Mouse (Mus musculus): ENCODE results near the gene Megf11.

The Megf11 gene

GRCm38 (mm10) chr9:64557846-64558530 is 172.6 kb downstream of the Megf11 start:
- DNase-seq (ENCODE audit: low read depth, low spot score), result no peak

DNA sequence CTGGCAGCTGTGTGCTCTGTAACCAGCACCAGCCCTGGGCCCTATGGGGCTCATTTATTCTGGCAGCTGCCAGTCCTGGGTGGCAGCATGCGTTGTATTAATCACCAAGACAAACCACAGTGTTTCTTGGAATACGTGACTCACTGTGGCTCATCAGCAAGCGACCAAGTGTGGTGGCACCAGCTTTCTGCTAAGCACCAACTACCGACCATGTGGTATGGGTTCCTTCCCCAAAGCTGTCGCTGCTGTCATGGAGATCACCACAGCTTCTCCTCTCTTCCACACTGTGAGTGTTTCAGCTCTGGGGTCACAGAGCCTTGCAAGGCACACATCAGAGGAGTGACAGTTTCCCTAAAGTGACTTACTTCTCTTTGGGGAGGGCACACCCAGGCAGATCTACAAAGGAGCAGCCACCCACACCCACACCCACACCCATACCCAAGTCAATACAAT is 178.9 kb downstream of the Megf11 start:
- no peak for DNase-seq (ENCODE audit: low read depth, low spot score)

GRCm38 (mm10) chr9:64565915-64566314 is 180.5 kb downstream of the Megf11 start:
- DNase-seq (ENCODE audit: low read depth, low spot score), result no peak

GRCm38 (mm10) chr9:64566376-64566775 is 180.9 kb downstream of the Megf11 start:
- no peak for DNase-seq (ENCODE audit: low read depth, low spot score)

DNA sequence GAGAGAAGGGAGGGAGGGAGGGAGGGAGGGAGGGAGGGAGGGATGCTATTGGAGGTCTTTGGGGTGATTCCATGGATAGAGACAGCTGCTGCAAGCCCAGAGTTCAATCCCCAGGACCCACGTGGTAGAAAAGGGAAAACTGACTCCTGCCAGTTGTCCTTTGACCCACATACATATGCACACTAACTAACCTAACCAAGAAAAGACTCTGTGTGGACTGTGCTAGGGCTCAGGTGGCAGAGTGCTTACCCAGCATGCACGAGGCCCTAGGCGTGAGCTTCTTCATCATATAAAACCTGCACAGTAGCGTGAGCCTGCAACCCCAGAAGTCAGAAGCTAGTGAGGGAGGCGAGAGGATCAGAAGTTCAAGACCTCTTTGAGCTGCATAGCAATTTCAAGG is 182.1 kb downstream of the Megf11 start:
- no peak for DNase-seq (ENCODE audit: low read depth, low spot score)

GRCm38 (mm10) chr9:64568467-64569260 is 183.2 kb downstream of the Megf11 start:
- DNase-seq (ENCODE audit: low read depth, low spot score), result no peak

DNA sequence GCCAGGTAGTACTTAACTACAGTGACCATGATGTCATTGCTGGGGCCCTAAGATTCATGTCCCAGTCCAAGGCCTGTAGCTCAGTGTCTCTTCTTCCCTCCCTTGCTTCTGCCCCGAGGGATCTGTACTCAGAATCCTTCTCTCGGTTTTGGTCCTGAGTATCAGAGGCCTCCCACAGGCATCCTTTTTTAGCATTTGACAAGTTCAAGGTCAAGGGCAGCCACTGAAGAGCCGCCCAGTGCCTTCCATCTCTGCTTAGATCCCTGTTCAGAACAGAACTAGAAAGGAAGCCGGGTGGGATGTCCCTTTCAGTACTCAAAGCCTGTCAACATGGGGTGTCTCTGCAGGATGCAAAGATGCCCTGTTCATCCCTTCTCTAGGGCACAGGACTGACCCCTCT is 185.0 kb downstream of the Megf11 start:
- DNase-seq (ENCODE audit: low read depth, low spot score), result no peak

DNA sequence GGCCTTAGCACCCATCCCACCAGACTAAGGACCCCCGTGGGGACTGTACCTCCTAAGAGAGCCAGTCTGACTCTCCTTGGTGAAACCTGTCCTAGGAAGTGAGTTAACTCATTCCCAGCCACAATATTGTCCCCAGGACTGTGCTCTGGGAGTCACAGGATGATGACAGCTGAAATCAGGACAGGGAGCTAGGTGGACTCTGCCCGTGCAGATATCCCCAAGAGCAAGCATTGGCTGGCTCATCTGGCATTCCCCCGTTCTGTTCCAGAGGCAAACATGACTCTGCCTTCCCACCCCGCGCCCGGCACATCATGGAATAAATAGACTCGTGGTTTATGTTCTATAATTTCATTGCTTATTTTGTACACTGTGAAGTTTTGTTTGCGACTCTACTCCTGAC is 185.7 kb downstream of the Megf11 start:
- DNase-seq (ENCODE audit: low read depth, low spot score), result no peak

GRCm38 (mm10) chr9:64572629-64573190 is 187.3 kb downstream of the Megf11 start:
- DNase-seq (ENCODE audit: low read depth, low spot score), result no peak

DNA sequence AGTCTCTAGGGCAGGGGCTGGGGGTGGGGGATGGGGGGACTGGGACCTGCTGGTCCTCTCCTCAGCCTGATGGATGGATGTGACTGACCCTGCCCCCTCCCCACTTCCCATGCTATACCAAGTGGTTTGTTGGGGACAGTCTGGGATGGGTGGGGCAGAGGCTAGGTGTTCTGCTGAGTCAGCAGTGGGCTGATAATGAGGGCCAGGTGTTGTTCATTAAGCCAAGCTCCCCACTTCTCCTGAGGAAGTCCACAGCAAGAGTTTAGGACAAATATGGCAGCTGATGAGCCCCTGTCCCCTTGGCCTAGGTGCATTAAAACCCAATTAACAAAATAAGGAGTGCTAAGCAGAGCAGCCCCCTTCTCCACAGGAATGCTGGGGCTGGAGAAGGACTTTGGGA is 190.2 kb downstream of the Megf11 start:
- no peak for DNase-seq (ENCODE audit: low read depth, low spot score)

DNA sequence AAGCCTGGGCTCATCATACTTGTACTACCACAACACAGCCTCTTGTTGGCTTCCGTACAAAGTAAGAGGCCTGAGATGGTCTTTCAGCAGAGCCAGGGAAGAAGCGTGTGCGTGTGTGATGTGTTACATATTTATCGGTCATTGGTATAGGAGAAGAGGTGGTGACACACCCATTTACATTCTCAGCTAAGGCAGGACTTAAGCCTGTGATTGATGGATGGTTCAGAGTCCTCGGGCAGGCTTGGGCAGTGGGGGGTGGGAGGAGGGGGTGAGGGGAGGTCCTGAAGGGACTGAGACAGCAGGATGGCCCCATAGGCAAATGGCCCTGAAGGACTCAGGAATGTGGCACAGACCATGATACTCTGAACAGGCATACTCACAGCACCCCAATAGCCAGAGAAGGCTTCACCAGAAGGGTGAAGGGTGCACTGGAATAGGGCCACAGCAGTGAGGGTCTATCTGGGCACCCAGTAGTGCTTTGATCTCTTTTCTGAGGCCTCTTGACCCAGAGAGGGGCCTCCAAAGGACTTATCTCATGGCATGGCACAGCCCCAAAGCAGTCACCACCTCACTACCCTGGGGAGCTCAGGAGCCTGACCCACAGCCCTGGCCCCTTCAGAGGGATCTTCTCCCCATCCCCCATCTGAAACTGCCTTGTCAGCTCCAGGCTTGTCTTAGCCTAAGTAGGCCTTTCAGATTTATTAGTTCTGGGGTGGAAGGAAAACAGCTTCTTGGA is 190.9 kb downstream of the Megf11 start:
- no peak for DNase-seq (ENCODE audit: low read depth, low spot score)

- DNase-seq (ENCODE audit: low read depth, low spot score), result no peak
Observed at GRCm38 (mm10) chr9:64577156-64577555, 191.7 kb downstream of the Megf11 start.

DNA sequence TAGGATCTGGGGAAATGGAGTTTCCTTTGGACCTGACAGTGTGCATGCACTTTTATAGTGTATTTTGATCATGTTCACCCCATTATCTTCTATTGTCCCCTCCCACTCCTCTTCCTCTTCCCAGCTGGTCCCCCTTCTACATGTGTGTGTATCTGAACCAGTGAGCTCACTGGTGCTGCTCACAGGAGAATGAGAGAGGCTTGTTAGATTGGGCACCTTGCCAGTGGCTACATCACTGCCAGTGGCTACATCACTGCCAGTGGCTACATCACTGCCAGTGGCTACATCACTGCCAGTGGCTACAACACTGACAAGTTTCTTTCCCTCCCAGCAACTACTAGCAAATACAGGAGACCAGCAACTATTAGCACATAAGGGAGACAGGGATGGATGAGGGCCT is 192.6 kb downstream of the Megf11 start:
- no peak for DNase-seq (ENCODE audit: low read depth, low spot score)

GRCm38 (mm10) chr9:64579306-64579705 is 193.9 kb downstream of the Megf11 start:
- DNase-seq (ENCODE audit: low read depth, low spot score), result no peak

DNA sequence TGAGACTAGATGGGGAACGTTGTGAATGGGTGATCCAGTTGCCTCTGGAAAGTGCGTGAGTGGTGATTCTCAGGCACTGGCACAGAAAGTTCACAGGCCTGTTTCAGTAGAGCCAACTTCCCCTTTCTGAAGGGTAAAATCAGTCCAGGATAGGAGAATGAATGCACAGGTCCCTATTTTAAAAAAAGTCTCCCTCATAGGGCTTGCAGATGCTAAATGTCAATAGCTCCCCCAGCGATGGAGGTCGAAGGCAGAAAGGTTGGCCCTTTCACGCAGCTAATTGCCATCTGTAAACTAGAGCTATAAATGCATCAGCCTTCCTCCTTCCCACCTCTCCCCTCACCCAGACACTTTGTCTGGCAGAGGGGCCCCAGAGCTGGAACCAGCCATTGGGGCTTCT is 200.9 kb downstream of the Megf11 start:
- no peak for DNase-seq (ENCODE audit: low read depth, low spot score)

DNA sequence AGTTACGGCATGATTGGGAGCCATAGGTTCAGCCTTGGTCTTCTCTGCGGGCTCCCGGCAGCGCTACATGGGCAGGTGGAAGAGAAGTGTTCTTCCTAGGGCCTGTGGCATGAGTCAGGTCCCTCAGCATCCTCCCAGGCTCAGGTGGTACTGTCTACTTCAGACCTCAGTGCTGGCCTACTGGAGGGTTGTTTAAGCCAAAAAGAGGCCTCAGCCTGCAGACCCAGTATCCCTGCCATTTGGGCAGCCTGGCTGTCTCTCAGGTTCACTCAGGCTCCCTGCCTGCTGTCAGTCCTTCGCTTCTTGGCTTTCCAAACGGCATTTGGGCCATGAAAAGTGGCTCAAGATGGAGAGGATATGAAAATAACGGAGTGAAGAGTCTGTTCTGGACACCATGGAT is 202.6 kb downstream of the Megf11 start:
- no peak for DNase-seq (ENCODE audit: low read depth, low spot score)

- DNase-seq (ENCODE audit: low read depth, low spot score), result no peak
Observed at GRCm38 (mm10) chr9:64590634-64591041, 205.2 kb downstream of the Megf11 start.

DNA sequence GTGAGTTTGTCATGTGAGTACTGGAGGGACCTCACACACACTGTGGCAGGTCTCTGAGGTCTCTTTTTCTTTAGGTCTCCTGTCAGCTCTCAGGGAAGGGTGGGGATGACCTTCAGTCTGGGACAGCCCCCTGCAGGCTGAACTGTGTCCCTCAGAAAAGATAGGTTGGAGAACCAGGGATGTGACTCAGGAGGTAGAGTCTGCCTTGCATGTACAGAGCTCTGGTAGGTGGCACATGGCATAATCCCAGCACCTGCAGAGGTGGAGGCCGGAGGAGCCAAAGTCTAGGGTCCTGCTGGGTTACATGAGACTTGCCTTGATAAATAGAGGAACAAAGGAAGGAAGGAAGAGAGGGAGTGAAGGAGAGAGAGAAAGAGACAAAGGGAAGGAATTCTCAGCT is 206.0 kb downstream of the Megf11 start:
- DNase-seq (ENCODE audit: low read depth, low spot score), result no peak

- no peak for DNase-seq (ENCODE audit: low read depth, low spot score)
Observed at GRCm38 (mm10) chr9:64594442-64594841, 209.0 kb downstream of the Megf11 start.

DNA sequence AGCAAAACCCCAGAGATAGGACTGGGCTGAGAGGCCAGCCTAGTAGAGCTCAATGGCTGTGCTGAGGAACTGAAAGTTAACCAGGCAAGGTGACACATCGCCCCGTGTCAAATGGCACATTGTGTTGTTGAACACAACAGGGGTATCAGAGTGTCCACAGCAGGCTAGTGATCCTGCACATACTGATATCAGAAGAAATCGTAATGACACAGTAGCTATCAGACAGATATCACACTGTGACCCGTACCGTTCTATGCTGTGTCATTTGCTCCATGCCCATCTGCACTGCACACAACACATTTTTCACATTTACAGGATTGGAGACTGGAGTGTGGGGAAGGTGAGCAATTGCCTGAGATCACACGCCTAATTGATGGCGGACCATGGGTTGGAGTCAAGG is 213.0 kb downstream of the Megf11 start:
- DNase-seq (ENCODE audit: low read depth, low spot score), result no peak

GRCm38 (mm10) chr9:64600731-64601130 is 215.3 kb downstream of the Megf11 start:
- no peak for DNase-seq (ENCODE audit: low read depth, low spot score)

DNA sequence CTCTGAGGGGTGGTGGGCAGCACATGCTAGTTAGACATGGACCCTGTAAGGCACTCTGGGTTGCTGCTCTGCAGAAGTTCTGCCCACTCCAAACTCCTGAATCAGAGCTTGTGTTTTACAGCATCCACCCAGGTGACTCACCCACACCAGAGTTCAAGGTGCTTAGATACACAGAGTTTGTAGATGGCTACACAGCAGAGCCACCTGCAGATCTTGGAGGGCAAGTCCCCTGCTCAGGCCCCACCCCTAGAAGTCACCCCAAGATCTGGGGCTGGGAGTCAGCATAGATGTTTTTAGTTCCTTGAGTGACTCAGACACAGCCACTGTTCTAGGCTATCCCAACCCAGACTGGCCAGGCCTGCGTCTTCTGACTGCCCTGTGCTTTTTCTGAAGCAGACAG is 217.5 kb downstream of the Megf11 start:
- DNase-seq (ENCODE audit: low read depth, low spot score), result no peak
